Mouse (Mus musculus): ENCODE data around the gene Nfia.

The Nfia gene

DNA sequence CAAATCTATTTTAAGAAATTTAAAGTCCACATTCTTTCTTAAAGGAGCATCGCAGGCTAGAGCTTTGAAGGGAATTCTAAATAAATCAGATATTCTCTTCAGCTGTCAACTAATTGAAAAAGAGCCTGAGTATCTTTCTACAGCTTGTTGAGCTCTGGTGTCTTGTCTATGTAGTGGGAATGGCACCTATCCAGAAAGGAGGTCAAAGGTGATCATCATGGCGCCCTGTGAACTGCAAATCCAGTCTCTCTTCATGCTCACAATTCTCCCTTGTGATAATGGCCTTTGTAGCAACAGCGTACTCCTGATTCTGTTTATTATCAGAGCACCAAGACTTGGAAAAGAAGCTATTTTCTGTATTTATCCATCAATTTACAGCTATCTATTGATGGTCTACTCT, 6.4 kb upstream of the Nfia start:
- no peak for DNase-seq (ENCODE audit: low spot score)

DNA sequence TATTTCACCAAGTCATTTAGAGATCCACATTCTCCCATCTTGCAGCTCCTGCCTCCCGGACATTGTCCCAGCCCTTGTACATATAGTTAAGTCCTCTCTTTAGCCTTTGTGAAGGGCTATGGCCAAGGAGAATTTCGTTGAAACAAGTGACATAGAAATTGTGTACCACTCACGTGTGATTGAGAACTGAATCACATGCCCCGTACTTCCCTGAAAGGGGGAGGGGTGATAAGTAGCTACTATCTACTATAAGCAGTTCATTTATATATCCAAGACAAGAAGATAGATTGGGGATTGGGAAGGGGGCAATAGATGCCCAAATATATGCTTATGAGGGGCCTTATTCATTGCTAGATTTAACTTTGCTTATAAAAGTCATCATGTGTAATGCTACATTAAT, 5.5 kb upstream of the Nfia start:
- DNase-seq (ENCODE audit: low spot score): no peak

DNA sequence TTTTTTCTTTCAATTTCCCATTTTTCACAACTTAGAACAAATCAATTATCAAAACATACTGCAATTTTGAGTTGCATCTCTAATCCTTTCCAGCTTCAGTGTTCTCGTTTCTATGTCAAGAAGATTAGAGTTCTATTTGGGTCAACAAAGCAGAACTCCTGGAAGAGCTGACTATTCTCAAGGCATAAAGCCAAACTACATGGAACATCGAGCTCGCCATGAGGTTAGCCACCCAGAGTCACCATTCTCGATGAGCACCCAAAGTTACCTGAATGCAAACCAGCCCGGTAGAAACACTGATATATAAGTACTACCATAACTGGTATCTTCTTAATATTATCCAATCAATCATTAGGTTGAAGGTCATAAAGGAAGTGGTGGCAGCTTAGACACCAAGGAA, 5.0 kb upstream of the Nfia start:
- DNase-seq (ENCODE audit: low spot score): no peak

DNA sequence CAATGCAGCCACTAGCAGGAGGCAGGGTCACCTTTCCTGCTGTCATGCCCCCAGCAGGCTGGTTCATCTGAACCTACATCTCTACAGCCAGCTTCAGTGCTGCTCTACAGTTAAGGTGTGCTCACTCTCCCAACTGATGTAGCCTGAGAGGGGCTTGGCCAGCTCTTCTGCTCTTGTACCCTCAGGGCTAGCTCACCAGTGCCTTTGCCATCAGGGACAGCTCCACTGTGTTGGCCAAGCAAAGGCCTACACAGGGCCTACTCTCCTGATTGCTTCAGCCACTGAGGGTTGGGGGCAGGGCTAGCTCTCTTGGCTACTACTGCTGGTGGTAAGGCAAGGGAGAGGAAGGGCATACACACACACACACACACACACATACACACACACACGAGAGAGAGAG, 2.7 kb upstream of the Nfia start:
- DNase-seq (ENCODE audit: low spot score): no peak

DNA sequence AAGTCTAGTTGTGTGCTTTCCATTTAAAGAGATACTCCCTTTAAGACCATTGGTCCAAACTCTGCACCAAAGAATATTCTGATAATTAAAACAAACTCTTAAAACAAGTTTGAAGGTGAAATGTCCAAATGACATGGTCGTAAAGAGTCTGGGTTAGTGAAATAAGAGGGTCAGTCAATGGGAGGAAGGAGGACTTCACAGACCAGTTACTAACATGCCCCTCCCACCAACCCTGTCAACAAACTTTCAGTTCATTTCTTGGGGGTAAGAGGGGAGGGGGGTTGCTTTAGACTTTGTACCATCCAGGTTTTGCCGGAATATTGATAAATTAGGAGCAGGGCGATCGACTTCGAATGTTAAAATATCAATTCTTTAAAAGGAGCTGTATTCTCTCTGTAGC, 1.1 kb upstream of the Nfia start:
- no peak for DNase-seq (ENCODE audit: low spot score)

DNA sequence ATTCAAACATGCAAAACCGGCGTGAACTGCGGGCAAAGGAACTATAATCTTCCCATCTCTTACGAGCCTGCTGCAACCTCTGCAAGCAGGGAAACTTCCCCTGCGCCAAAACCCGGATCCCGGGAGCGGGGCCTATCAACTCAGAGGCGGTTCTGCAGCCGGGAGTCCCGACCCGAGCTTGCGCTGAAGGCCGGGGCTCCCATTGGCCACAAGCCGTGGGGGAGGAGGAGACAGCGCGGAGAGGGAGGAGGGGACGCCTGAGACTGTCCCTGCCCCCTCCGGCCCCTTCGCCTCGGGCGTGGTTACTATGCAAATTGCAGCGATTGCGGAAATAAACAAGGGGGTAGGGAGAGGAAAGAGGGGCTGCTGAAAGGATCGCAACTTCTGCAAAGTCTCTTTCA, 450 bp upstream of the Nfia start:
- peak; percentile 92 for DNase-seq (ENCODE audit: low spot score)

DNA sequence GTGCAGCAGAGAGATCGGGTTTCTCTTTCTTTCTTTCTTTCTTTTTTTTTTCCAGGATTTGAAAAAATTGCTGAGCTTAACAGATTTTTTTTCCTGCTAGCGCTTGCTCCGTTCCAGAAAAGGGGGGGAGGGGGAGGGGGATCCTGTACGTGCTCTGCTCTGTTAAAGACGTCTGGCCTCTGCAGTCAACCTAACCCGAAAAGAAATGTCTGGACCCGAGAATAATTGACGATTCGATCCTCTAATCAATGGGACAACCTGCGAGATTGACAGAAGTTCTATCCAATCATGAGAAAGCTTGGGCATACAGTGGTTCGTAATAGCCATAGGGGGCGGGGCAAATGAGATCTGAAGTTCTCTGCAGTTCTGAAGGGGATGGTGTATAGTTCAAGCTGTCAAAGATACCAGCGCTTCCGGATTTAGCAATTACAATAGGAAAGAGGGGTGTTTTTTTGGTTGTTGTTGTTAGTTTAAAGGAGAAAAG, 618 bp downstream of the Nfia start:
- peak; percentile 89 for DNase-seq (ENCODE audit: low spot score)

DNA sequence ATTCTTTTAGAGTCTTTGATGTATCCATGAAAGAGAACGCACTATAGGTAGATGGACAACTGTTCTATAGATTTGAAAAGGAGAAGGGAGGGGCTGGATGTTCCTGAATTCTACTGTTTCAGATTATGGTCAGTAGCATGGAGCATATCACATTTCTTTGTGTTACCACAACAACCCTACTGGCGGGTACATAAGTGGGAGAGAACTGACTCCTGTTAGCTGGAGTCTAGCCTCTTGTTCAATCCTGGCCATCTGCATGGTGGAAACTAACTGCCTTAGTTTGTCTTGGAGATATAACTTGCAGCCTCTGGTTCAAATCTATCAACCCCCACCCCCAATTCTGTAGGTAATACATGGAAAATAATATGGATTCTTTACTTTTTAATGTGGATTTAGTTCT, 1.3 kb downstream of the Nfia start:
- DNase-seq (ENCODE audit: low spot score): no peak

DNA sequence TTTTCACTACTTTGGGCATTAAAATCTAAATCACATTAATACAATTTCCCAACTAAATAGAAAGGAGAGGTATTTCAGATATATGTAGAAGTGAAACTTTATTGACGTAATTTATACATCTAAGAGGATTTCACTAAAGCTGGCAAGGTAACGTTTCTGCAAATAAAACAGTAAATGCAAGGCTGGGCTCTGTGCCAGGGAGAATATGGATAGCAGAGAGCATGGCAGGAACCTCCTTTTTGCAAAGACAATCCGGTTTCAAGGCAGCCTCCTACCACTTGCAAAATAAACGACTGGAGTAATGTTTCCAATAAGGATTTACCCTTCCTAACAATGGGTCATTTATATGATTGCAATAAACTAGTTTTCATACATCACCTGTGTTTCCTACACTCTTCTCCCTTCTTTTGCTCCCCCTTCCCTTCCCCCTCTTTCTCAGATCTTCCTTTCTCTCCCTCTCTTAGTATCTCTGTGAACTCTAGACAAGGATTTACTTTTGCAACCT, 2.0 kb downstream of the Nfia start:
- no peak for DNase-seq (ENCODE audit: low spot score)

DNA sequence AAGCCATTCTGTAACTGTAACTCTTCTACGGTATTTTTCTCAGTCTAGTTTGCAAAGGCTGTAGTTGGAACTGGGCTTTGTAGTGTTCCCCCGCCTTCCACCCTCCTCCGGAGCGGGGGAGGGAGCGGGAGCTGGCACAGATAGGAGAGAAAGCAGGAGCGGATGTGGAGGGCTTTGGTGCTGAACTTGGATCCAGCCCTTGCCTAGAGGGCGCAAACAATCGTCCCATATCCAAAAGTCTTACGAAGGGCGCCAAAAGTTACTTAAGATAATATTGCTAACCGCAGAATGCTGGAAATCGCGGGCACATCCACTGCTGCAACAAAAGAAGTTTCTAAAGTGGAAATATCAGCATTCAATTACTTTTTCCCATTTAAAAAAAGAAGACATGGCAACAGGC, 2.5 kb downstream of the Nfia start:
- peak; percentile 70 for DNase-seq (ENCODE audit: low spot score)

DNA sequence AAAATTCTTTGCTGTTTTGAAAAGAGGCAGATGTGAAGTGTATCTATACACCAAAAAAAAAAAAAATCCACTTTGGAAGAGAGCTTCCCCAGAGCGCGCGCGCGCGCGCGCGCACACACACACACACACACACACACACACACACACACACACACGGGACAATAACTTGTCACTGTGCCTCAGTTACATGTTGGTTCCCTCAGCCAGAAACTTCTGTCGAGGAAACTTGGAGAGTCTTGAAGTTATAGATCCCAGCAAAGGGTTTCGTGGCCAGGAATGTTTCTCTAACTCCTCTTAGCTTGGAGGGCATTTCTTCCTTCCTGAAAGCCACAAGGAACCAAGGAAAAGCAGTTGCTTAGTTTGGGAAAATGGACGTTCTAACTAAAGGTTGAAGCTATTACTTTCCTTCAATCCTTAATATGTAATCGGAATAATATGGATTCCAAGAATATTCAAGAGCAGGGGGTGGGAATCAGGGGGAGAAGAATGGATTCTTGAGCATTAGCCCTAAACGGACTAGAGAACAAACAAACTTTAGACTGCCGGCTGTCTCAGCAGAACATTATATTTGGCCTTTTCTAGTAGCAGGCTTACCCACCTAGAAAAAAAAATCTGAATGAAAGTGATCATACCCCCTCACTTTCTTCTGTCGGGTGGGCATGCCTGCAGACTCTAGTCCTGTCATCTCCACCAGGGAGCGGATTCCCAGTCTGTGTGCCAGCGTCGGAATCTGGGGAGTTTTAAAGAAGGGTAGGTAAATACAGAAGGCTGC, 3.1 kb downstream of the Nfia start:
- DNase-seq (ENCODE audit: low spot score): no peak

DNA sequence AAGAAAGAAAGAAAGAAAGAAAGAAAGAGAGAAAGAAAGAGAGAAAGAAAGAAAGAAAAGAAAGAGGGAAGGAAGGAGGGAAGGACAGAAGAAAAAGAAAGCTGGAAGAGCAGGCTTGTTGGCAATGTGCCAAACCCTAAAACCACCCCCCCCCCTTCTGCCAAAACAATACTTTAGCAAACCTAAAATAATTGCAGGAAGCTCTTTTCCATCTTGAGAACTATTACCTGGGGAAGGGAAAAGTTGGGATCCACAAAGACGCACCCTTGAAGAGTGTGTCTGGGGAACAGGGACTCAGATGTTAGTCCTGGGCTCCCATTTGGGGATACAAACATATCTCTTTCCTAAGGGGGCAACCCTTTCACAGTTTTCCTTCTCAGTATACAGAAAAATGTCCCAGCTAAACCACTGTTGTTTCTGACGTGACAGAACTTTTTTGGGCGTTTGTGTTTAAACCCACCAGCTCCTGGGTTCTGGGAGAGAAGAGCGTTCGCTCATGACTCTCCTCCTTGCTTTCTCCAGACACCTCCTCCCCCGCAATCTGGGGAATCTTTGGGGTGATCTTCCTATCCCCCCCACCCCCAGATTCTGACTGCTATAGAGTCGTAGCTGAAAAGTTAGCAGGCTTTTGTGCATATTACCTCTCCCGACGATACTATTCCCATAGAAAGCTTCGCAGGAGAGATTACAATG, 4.0 kb downstream of the Nfia start:
- DNase-seq (ENCODE audit: low spot score): no peak

DNA sequence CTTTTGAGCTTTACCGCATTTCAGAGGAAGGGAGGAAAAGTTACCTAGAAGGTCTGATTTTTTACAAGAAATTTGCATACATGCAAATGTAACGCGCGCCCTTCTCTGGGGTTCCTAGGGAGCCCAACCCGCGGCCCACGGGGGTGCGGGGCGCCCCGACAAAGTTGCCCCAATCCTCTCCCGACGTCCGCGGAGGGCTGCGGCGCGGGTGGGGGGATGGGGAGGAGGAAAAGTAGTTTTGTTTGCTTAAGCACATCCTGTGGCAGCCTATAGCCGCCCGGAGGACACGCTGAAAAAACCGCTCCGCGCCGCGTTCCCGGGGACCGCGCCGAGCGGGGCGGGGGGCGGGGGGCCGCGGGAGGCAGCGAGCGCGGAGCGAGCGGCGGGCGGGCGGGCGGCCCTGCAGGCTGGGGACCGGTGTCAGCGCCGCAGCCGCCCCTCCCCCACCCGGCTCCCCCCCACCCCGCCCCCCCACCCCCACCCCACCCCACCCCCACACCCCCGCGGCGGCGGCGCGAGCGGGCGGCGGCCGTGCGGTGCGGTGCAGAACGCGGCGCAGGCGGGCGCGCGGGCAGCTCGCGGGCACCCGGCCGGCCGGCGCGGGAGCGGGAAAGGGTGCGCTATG, 4.7 kb downstream of the Nfia start:
- no peak for DNase-seq (ENCODE audit: low spot score)

DNA sequence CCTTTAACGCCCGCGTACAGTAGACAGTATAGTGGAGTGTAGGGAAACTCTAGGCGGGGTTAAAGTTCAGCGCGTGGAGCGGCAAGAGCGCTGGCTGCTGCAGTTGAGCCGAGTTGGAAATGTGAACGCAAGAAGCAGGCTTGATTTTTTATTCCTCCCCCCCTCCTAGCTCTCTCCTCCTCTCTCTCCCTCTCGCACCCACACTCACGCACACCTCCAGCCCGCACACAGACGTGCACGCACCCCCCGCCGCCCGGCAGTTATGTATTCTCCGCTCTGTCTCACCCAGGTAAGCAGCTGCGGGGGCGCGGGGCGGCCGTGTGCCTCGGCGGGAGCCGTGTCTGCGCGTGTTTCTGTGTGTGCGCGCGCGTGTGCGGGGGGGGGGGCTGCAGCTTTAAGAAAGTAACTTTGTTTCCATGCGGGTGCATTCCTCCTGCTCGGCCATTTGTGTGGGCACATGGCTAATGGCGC, 5.2 kb downstream of the Nfia start, which contains the start of gene E130114P18Rik:
TSS of gene E130114P18Rik (minus strand) at position 373 of the 471 bp plus-strand sequence.
- no peak for DNase-seq (ENCODE audit: low spot score)

DNA sequence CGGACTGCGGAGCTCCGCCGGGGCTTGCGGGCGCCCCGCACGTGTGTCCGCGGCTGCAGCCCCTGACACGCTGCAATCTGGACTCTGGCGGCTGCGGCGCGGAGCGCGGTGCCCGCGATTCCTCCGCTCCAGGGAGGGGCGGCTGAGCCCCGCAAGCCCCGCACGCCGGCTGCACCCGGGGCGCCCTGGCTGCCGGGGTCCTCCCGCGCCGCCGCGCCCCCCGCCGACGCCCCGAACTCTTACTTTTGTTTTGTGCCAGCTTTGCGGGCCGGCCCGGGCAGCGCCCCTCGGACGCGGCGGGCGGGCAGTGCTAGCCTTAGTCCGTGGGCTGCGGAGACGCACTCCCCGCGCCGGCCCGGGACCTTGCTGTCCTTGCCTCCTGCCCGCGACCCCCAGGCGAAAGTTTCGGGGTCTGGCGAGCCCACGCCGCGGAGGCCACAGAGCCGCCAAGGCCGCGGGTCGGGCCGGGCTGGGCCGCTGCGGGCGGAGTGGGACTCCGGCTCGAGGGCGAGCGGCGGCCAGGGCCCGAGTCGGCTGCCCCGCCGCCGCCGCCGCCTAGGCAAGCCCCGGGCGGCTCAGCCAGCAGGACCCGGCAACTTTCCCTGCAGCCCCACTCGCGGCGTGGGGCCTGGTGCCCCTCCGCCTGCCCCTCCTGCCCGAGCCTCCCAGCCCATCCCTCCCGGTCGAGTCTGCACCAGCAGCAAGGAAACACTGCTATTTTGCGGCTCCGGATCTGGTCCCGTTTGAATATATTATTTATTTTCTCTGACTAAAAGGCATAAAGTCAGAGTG, 5.9 kb downstream of the Nfia start:
- no peak for DNase-seq (ENCODE audit: low spot score)

DNA sequence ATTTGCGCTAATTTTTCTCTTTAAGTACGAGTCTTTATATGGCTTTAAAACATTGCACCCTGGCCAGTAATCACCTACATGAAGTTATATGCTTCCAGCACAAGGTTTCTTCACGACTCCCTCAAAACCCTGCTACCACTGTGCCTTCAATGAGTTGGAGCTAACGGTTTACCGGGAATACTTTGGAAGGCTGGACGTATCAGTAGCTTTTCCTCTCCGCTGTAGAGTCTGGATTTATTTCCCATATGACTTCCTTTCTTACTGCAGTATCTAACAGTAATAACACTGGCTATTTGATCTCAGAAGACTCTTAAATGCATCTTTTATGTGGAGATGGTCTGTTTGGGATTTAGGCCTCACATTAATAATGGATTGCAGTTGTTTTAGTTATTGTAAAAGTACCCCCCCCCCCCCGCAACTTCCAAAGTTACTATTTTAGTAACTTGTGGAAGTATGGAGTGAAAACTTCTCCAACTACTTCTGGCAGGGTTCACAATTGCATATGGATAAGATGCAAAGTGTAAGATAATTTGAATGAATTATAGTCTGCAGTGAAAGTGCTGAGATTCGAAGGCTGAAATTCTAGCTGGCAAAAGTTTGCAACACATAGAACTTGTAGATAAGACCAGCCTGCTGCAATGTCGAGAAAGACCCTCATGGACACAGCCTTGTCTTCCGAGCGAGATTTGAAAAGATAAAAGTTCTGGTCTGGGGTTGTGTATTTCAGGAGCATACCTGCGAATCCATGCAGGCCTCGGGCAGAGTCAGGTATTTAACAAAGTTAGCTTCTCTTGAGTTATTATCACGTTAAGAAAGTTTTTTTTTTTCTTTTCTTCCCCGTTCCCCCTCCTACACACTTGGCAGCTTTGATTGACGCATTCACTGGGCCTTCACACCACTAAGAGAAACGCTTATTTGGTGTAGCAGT, 6.7 kb downstream of the Nfia start:
- DNase-seq (ENCODE audit: low spot score): no peak

DNA sequence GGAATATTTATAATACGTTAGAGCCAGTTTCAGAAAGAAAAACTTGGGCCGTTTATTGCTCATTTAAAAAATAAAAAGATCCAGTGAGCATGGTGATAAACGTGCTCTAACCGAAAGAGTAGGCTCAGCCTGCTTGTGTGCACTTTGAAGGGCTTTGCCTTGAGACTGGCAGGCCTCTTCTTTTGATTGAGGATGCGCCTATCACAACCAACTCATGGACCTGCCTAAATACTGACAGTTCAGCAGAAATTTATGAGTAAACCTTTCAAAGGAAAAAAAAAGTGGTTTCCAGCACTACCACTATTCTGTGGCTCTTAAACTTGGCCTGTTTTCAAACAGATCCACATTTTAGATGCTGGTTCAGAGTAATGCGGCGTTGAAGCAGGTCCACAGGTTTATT, 7.5 kb downstream of the Nfia start:
- DNase-seq (ENCODE audit: low spot score): no peak

DNA sequence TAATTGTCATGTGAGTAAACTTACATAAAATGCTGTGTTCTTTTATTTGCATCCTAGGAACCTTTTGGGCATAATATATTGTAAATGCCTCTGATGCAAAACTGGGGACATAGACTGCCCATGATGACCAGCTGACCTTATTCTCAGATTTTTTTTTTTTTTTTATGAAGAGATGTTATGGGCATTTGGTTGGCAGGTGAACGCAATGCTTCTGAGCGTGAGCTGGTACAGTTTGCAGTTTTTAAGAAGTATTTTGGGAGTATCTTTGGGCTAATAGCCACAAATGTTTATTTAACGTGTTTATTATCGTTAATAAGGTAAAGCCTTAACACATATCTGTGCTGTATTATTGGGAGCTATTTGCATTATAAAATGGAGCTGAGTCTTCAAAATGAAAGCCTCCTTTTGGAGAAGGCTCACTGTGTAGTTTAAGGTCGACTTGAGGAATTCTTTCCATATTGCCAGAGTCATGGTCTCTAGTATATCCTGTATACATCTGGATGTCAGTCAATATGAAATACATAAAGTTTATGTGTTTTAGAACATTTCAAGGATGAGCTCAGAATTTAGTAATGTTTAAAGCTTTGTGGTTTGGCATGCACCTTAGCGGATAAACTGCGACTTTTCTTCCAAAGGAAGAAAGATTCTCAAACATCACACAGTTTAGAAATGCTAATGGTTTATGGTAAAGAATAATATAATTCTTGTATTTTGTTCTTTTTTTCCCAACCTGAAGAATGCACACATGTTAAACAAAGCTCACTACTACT, 8.3 kb downstream of the Nfia start:
- DNase-seq (ENCODE audit: low spot score): no peak

DNA sequence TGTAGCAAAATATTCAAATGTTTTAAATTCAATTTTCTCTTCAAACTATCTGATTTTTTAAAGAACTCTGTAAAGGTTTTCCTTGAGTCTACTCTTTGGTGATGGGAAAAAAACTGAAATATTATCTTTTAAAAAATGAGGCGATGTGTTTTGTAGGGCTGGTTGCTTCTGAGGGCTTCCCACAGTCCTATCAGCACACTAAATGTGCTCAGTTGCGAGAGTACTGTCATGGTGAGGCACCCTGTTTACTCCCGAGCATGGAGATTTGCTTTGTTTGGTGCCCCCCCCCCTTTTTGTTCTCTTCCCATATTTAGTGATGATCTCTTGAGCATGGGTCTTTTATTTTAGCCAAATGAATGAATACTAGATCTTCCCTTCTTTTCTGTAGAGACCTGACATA, 9.5 kb downstream of the Nfia start:
- no peak for DNase-seq (ENCODE audit: low spot score)

DNA sequence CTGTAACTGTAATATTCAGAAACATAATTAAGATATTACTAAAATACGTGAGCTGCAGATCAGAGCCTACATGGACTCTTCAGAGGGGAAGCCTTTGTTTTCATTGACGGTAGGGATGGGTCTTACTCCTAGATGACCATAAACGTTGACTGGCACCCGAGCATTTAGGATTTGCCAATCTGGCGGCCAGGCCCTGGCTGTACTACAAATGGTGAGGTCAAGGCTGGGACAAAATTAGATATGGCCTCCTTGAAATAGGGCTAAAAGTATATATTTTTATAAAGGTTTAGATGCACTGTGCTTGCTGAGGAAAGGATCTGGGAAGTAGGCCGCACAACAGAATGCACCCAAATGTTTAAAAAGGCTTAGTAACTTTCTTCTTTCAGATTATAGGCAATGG, 10.0 kb downstream of the Nfia start:
- DNase-seq (ENCODE audit: low spot score): no peak

All from ovary, postnatal 14 days (tissue).